Mouse (Mus musculus): ENCODE measurements around the gene Gnai2.

Gene Gnai2

GRCm38 (mm10) chr9:107635279-107636028, at the start of gene Gnai2:
Gene Gnai2, minus strand, starts transcription at chr9:107635367.
- peak; percentile 87 to 92 for DNase-seq (ENCODE audit: low read depth in 2 of 2, low spot score in 2 of 2)

GRCm38 (mm10) chr9:107682405-107682804, 47.2 kb upstream of the Gnai2 start:
- no peak for DNase-seq (ENCODE audit: low read depth in 2 of 2, low spot score in 2 of 2)

GRCm38 (mm10) chr9:107679501-107679900, 44.3 kb upstream of the Gnai2 start, which contains the start of gene Gnat1:
Gene Gnat1, minus strand, starts transcription at chr9:107679712.
- DNase-seq (ENCODE audit: low read depth in 2 of 2, low spot score in 2 of 2), result no peak

- DNase-seq (ENCODE audit: low read depth in 2 of 2, low spot score in 2 of 2), result no peak
Measured at GRCm38 (mm10) chr9:107678861-107679260, 43.7 kb upstream of the Gnai2 start.

- DNase-seq (ENCODE audit: low read depth in 2 of 2, low spot score in 2 of 2), result peak; percentile 78 to 84
Measured at GRCm38 (mm10) chr9:107677819-107678526, 42.8 kb upstream of the Gnai2 start.

- peak; percentile 43 to 61 for DNase-seq (ENCODE audit: low read depth in 2 of 2, low spot score in 2 of 2)
Measured at GRCm38 (mm10) chr9:107677091-107677784, 42.1 kb upstream of the Gnai2 start.

GRCm38 (mm10) chr9:107676302-107676701, 41.1 kb upstream of the Gnai2 start:
- peak in 1 of 2 experiments; percentile 11 for DNase-seq (ENCODE audit: low read depth in 2 of 2, low spot score in 2 of 2)

GRCm38 (mm10) chr9:107675671-107676301, 40.6 kb upstream of the Gnai2 start:
- DNase-seq (ENCODE audit: low read depth in 2 of 2, low spot score in 2 of 2), result peak; percentile 44 to 50

- no peak for DNase-seq (ENCODE audit: low read depth in 2 of 2, low spot score in 2 of 2)
Measured at GRCm38 (mm10) chr9:107674609-107675429, 39.7 kb upstream of the Gnai2 start.

- no peak for DNase-seq (ENCODE audit: low read depth in 2 of 2, low spot score in 2 of 2)
Measured at GRCm38 (mm10) chr9:107670259-107670658, 35.1 kb upstream of the Gnai2 start.

GRCm38 (mm10) chr9:107669480-107669945, 34.3 kb upstream of the Gnai2 start, which contains the start of gene Slc38a3:
Gene Slc38a3, minus strand, starts transcription at chr9:107669530.
- DNase-seq (ENCODE audit: low read depth in 2 of 2, low spot score in 2 of 2), result no peak

GRCm38 (mm10) chr9:107668916-107669315, 33.7 kb upstream of the Gnai2 start:
- DNase-seq (ENCODE audit: low read depth in 2 of 2, low spot score in 2 of 2), result no peak

GRCm38 (mm10) chr9:107668011-107668410, 32.8 kb upstream of the Gnai2 start:
- no peak for DNase-seq (ENCODE audit: low read depth in 2 of 2, low spot score in 2 of 2)

GRCm38 (mm10) chr9:107667219-107667618, 32.1 kb upstream of the Gnai2 start:
- DNase-seq (ENCODE audit: low read depth in 2 of 2, low spot score in 2 of 2), result no peak

GRCm38 (mm10) chr9:107666751-107667205, 31.6 kb upstream of the Gnai2 start:
- no peak for DNase-seq (ENCODE audit: low read depth in 2 of 2, low spot score in 2 of 2)

- DNase-seq (ENCODE audit: low read depth in 2 of 2, low spot score in 2 of 2), result no peak
Measured at GRCm38 (mm10) chr9:107665308-107665707, 30.1 kb upstream of the Gnai2 start.

- no peak for DNase-seq (ENCODE audit: low read depth in 2 of 2, low spot score in 2 of 2)
Measured at GRCm38 (mm10) chr9:107663525-107663924, 28.4 kb upstream of the Gnai2 start.

- DNase-seq (ENCODE audit: low read depth in 2 of 2, low spot score in 2 of 2), result no peak
Measured at GRCm38 (mm10) chr9:107662342-107662741, 27.2 kb upstream of the Gnai2 start.

GRCm38 (mm10) chr9:107660777-107661176, 25.6 kb upstream of the Gnai2 start:
- DNase-seq (ENCODE audit: low read depth in 2 of 2, low spot score in 2 of 2), result no peak

GRCm38 (mm10) chr9:107659961-107660360, 24.8 kb upstream of the Gnai2 start:
- no peak for DNase-seq (ENCODE audit: low read depth in 2 of 2, low spot score in 2 of 2)
